Mouse (Mus musculus) yolk sac, embryonic 10.5 days (tissue): ENCODE data around the gene Rarres2.

ENCODE experiments used
- DNase-seq: peaks from one replicate; pipeline ENCODE4 v3.0.0-alpha.2; 2017; ENCODE audit warnings: low spot score

The Rarres2 gene

GRCm38 (mm10) chr6:48572572-48573061, at the start of gene Rarres2:
Gene Rarres2 (minus strand): TSS chr6:48572789.
- DNase-seq: peak; percentile 50

DNA sequence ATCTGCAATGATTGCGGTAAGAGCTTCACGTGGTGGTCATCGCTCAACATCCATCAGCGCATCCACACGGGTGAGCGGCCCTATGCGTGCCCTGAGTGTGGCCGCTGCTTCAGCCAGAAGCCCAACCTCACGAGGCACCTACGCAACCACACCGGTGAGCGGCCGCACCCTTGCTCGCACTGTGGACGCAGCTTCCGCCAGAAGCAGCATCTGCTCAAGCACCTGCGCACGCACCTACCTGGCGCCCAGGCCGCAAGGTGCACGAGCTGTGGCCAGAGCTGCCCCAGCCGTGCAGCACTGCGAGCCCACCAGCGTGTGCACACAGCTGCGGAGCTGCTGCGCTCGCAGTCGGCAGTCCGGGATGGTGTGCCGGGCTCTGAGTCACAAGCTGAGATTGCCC, 47.4 kb upstream of the Rarres2 start:
- DNase-seq: no peak

DNA sequence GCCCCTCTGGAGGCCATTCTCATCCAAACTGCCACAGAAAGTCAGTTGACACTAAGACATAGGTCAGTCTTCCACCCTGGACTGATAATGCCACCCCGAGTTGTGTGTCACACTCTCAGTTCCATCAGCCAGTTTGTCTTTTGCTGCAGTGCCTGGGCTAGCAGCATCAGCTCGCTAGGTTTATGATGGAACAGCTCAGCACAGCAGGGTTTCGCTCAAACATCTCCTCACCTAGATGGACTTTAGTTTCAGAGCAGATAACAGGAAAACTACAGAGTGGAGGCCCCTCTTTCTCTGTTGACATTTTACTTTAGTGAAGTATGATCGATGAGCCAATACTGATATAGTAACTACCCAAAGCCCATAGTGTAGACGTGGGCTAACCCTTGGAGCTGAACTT, 42.2 kb upstream of the Rarres2 start:
- DNase-seq: no peak

DNA sequence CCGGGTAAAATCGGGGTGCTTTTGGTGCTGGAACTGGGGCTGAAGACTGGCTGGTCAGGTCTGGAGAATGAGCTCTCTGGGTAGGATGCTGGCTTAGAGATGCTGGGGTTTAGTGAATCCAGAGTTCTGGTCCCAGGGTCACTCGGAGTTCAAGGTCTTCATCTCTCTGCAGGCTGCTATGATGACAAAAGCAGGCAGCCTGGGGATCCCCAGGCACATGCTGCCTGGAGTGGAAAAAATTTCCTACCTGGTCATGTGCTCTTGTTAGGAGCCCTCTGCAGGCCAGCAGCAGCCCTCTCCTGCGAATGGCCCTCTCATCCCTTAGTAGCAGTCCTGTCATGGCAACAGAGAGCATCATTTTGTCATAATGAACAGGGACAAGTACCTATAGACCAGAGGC, 40.9 kb upstream of the Rarres2 start:
- no peak for DNase-seq

- DNase-seq: no peak
Observed at GRCm38 (mm10) chr6:48610657-48611056, 38.1 kb upstream of the Rarres2 start.

DNA sequence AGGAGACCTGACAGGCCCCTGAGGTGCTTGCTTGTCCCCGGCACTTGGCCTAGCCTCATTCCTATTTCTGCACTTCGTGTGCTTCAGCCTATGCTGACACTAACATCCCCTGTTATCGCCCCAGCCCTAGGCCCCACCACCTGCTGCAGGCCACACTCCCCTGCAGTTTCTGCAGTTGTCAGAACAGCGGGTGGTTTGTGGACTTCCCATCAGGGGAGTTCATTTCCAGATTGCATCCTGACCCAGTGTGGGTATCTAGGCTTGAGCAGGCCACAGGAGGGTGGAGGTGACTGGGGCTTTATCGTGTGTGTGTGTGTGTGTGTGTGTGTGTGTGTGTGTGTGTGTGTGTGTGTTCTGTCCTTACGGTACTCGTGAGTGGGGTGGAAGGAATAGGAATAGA, 36.9 kb upstream of the Rarres2 start:
- DNase-seq: no peak

DNA sequence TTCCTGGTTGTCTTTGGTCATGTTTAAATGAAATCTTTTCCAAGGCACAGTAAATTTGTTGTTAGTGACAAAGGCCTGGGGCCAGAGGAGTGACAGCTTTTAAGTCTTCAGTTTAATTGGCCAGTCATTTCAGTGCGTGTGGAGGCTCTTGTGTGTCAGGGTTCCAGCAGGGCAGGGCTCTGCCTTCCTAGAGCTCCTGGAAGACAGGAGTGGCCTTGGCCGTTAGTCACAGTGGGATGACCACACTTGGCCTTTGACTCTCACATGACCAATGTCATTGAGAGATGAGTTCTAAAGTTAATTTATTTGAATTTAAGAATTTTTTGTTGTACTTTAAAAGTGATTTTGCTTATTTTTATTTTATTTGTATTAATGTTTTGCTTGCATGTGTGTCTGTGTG, 35.5 kb upstream of the Rarres2 start:
- no peak for DNase-seq

GRCm38 (mm10) chr6:48602080-48602741, 29.6 kb upstream of the Rarres2 start:
- DNase-seq: no peak

- DNase-seq: peak; percentile 93
Observed at GRCm38 (mm10) chr6:48601271-48602079, 28.9 kb upstream of the Rarres2 start, which contains the start of gene Zfp775. Gene Zfp775 (plus strand): TSS chr6:48602063.

DNA sequence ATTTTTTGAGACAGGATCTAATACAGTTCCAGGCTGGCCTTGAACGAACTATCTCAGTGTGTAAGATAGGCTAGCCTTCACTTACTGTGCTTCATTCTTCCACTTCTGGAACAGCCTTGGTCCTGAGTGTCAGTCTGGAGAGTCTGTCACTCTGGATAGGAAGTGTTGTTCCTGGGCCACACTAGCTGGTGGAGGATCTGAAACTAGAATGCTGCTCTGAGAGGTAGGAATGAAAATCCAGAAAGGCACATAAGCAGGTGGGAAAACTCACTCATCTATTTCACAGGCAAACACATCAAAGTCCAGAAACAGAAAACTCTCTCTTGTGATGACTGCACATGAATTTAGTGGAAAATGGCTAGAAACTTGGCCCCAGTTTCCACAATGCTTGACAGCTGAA, 28.0 kb upstream of the Rarres2 start:
- DNase-seq: no peak

DNA sequence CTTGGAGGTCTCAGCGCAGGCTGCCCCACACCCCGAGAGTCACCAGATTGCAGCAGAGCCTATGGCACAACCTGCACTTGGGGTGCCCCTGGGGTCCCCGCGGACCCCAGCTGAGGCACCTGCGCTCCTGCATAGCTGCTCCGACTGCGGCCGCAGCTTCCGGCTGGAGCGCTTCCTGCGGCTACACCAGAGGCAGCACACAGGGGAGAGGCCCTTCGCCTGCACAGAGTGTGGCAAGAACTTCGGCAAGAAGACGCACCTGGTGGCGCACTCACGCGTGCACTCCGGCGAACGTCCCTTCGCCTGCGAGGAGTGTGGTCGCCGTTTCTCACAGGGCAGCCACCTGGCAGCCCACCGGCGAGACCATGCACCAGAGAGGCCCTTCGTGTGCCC, 24.6 kb upstream of the Rarres2 start:
- no peak for DNase-seq

DNA sequence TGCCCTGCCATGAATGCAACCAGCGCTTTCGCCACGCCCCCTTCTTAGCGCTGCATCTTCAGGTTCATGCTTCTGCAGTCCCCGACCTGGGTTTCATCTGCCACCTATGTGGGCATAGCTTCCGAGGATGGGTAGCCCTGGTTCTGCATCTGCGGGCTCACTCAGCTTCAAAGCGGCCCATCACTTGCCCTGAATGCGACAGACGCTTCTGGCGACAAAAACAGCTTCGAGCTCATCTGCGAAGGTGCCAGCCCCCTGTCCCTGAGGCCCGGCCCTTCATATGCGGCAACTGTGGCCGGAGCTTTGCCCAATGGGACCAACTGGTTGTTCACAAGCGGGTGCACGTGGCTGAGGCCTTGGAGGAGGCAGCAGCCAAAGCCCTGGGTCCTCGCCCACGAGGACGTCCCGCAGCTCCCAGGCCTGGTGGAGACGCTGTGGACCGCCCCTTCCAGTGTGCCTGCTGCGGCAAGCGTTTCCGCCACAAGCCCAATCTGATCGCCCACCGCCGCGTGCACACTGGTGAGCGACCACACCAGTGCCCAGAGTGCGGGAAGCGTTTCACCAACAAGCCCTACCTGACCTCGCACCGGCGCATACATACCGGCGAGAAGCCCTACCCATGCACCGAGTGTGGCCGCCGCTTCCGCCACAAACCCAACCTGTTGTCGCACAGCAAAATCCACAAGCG, 24.1 kb upstream of the Rarres2 start:
- DNase-seq: no peak

DNA sequence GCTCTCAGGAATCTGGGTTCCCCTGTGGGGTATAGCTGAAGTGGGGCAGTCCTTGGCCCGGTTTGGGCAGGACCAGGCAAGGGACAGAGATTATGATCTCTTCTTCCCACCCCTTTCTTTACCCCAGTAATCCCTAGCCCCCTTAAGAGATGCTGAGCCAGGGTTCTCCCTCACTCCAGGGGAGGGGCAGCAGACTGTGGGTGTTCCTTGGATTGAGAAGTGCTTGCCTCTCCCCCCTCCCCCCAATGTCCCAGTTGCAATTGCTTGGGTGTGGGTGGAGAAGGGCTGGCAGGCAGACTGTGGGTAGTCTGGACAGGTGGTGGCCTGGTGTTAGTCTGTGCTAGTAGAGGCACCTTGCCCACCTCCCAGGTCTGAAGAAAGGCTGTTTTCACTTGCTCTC, 22.7 kb upstream of the Rarres2 start:
- DNase-seq: no peak

GRCm38 (mm10) chr6:48594043-48594738, 21.6 kb upstream of the Rarres2 start:
- DNase-seq: peak; percentile 69

DNA sequence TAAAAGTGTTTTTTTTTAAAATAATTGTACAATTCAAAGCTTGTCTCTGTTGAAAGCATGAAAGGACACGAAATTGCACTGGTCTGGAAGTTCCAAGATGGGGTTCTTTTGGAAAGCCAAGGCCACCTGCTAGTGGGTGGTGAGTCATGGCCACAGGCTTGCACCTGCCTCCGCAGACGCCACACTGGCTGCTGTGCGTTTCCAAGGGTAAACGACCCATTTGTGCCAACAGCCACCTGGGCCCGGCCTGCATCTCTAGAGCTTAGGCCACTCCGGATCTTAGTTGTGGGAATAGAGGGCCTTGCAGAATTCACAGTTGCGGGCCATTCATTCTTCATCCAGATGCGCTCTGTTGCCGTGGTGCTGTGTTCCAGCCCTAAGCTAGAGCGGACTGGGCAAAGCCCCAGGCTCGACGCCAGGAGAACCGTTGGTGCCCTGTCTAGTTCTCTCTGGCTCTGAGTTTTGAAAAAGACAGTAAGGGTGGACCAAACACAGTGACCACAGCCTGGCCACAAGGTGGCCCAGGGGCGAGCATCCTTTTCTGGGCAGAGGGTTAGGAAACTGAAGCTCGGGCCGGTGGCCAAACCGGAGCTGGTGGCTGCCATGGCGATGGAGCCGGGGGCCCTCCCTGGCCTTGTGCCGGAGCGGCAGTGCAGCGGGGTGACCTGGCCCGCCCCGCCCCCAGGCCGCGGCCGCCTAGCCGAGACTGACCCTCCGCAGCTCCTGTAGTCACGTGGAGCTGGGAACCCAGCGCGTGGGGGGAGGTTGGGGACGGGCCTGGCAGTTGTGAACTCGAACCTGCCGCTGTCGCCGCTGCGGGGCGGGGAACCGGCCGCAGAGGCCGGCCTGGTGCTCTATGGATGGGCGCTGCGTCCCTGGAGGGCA, 20.8 kb upstream of the Rarres2 start, which contains the start of the genes Repin1 and Gm44965:
Gene Repin1, plus strand, starts transcription at position 726 of the 885 bp plus-strand sequence.
Gene Gm44965, plus strand, starts transcription at position 784 of the 885 bp plus-strand sequence.
- peak; percentile 89 for DNase-seq

- DNase-seq: no peak
Observed at GRCm38 (mm10) chr6:48591871-48592270, 19.3 kb upstream of the Rarres2 start.

DNA sequence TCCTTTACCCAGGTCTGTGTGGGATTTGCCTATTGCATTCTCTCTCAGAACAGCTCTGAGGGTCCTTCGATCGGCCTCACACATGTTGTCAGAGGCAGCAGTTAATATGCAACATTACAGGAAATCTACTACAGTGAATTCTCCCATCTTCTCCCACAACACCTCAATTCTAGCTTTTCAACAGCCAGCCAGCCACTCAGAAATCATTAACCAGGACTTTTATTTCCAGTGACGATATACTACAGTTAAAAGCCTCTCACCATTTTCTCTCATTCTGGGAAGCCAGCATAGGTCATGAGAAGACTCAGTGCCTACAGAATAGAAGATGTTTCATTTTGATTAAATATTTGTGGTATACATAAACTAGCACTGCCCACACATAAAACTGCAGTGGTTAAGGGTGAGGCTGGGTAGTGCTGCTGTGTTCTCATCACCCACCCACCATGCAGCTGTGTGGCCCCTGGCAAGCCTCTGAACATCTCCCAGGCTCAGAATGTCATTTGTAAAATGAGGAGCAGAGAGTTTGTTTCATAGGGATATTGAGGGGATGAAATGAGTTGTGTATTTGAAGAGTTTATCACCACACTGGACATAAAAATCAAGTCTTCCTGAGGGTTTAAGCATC, 18.7 kb upstream of the Rarres2 start:
- no peak for DNase-seq

DNA sequence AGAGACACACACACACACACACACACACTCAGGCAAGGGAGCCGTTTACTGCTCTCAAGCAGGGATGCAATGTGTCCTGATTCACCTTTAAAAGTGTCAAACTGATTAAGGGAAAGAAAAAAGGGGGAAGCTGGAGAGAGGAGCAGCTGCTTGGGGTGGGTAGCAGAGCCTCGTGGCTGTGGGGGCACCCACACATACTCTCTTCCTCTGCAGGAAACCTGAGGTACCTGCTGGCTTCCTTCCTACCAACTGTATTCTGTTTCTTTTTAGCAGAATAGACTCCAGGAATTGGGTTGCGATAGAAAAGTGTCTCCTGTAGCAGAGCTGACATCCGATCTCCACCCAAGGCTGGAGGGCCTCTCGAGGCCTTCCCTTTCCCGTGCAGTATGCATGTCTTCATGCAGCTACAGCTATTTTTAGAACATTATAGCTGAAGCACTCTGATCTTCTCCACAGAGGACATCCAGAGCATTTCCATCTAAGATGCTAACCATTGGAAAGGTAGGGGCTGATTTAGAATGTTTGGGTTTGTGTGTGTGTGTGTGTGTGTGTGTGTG, 16.7 kb upstream of the Rarres2 start, which contains the start of gene Gm45021:
Gene Gm45021, plus strand, starts transcription at position 417 of the 557 bp plus-strand sequence.
- no peak for DNase-seq

- no peak for DNase-seq
Observed at GRCm38 (mm10) chr6:48582037-48582436, 9.4 kb upstream of the Rarres2 start.

- DNase-seq: no peak
Observed at GRCm38 (mm10) chr6:48581257-48581656, 8.7 kb upstream of the Rarres2 start.
